Mouse (Mus musculus): Measurements from ENCODE around the gene Vps13a. TPM values are rescaled to one million over a fixed set of nuclear protein-coding genes. Genes with fewer than 3 reads are reported as not detected.
"Not testable (repeated sequence)": the region's sequence is repeated elsewhere in the genome, so short reads cannot be mapped to it uniquely, and the experiment has no call there.

Vps13a gene
- polyA plus RNA-seq, 1 experiment from 2014 or later: 7.4 TPM

DNA sequence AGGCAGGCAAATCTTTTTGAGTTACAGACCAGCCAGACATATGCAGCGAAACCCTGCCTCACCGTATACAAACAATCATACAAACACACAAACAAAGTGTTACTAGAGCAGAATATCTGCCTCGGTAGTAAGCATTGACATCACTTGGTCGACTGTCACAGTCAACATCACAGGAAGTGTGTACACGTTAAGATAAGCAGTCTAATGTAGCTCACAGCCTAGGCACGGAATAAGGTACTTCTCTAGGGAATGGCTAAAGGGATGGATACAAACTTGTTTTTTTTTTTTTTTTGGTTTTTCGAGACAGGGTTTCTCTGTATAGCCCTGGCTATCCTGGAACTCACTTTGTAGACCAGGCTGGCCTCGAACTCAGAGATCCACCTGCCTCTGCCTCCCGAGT lies 23.3 kb downstream of the Vps13a start:
- H3K9ac ChIP-seq; H3K9me3 ChIP-seq (replicated peaks); H3K36me3 ChIP-seq; H3K4me1 ChIP-seq (replicated peaks); H3K27ac ChIP-seq; ATAC-seq (replicated peaks; ENCODE audit: insufficient number of reproducible peaks, insufficient read depth, low FRiP score, low read depth); H3K4me2 ChIP-seq; H3K4me3 ChIP-seq; H3K27me3 ChIP-seq: not testable (repeated sequence)
- WGBS: 80% methylated on average over 9 of the region's 9 CpGs

DNA sequence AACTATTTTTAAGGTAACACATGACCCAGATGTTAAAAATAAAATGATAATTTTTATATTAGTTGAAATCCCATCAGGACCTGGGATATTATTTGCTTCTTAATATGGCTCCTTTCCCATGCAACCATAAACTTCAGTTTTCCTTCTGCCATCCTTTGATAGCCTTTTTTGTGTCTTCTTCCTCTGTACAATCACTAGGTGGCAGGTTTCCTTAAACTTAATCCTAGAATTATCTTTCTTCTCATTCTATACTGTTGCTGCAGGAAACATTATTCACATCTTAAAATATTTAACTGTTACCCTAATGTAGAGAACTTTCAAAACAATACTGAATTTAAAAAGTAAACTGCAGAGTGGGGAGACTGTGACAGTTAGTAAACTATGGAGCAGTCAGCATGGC lies 24.9 kb downstream of the Vps13a start:
- no peak overlapping the region for H3K4me3 ChIP-seq
- H3K9me3 ChIP-seq (replicated peaks): no peaks in the 10 kb centered on the region
- H3K9ac ChIP-seq: no peak overlapping the region
- H3K4me2 ChIP-seq: no peak overlapping the region
- H3K27ac ChIP-seq: no peak overlapping the region
- no peaks in the 10 kb centered on the region for H3K27me3 ChIP-seq
- no peaks in the 10 kb centered on the region for H3K36me3 ChIP-seq
- ATAC-seq (replicated peaks; ENCODE audit: insufficient number of reproducible peaks, insufficient read depth, low FRiP score, low read depth): no peak
- H3K4me1 ChIP-seq (replicated peaks): no peaks in the 10 kb centered on the region

DNA sequence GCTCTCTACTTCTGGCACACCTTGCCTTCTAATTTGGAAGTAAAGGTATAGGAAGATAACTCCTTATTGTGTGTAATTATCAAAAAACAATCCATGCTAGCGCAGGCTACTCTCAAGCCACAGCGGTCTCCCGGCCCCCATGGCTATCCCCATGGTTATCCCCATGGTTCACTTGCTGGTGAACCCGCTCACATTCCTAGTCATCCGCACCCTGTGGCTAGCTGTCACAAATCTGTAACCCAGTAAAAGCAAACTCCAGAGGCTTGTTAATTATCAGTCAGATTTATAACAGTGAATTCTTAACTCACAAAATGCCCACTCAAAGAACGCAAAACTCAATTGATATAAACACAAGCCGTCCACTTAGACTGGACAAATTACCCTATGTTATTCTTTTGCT lies 25.5 kb downstream of the Vps13a start:
- Histone ChIP-seq H3K4me3 (no peak overlapping the region), H3K27ac (no peak overlapping the region), H3K9me3 (replicated peaks) (no peaks in the 10 kb centered on the region), H3K36me3 (no peaks in the 10 kb centered on the region), H3K9ac (no peak overlapping the region), H3K4me1 (replicated peaks) (no peaks in the 10 kb centered on the region), H3K27me3 (no peaks in the 10 kb centered on the region), H3K4me2 (no peak overlapping the region)
- 94% methylated on average over 7 of the region's 7 CpGs for WGBS
- no peak for ATAC-seq (replicated peaks; ENCODE audit: insufficient number of reproducible peaks, insufficient read depth, low FRiP score, low read depth)

DNA sequence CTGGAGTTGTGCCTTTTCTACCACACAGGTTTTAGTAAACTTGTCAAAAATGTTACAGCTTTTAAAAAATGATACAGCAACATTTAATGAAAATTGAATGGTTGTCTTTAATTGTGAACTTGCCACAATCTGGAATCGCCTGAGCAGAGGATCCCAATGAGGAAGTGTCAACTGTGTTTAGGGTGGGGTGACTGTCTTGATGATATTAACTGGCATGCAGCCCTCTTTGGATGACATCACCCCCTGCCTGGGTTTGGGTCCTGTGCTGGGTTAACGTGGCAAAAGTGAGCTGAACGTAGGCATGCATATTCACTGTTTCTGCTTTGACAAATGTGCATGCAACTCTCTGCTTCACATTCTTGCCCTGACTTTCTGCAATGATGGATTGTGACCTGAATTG lies 27.6 kb downstream of the Vps13a start:
- no peak overlapping the region for H3K4me3 ChIP-seq
- H3K9ac ChIP-seq: no peak overlapping the region
- H3K36me3 ChIP-seq: no peaks in the 10 kb centered on the region
- no peaks in the 10 kb centered on the region for H3K9me3 ChIP-seq (replicated peaks)
- no peak for ATAC-seq (replicated peaks; ENCODE audit: insufficient number of reproducible peaks, insufficient read depth, low FRiP score, low read depth)
- WGBS: 67% methylated on average over 3 of the region's 3 CpGs
- H3K27ac ChIP-seq: no peak overlapping the region
- H3K4me2 ChIP-seq: no peak overlapping the region
- no peaks in the 10 kb centered on the region for H3K4me1 ChIP-seq (replicated peaks)
- no peaks in the 10 kb centered on the region for H3K27me3 ChIP-seq

DNA sequence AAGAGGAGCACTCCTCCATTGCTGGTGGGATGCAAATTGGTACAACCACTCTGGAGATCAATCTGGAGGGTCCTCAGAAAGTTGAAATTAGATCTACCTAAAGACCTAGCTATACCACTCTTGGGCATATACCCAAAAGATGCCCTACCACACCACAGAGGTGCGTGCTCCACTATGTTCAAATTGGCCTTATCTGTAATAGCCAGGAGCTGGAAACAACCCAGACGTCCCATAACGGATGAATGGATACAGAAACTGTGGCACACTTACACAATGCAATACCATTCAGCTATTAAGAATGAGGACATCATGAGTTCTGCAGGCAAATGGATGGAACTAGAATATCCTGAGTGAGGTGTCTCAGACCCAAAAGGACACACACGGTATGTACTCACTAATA lies 43.9 kb downstream of the Vps13a start:
- Histone ChIP-seq H3K9ac (no peak overlapping the region), H3K9me3 (replicated peaks) (no peaks in the 10 kb centered on the region), H3K4me3 (no peak overlapping the region), H3K27me3 (no peaks in the 10 kb centered on the region), H3K4me1 (replicated peaks) (no peaks in the 10 kb centered on the region), H3K27ac (no peak overlapping the region), H3K4me2 (no peak overlapping the region), H3K36me3 (no peaks in the 10 kb centered on the region; the same call in 1 of the 2 replicates)
- no peak for ATAC-seq (replicated peaks; ENCODE audit: insufficient number of reproducible peaks, insufficient read depth, low FRiP score, low read depth)
- 85% methylated on average over 4 of the region's 4 CpGs for WGBS

DNA sequence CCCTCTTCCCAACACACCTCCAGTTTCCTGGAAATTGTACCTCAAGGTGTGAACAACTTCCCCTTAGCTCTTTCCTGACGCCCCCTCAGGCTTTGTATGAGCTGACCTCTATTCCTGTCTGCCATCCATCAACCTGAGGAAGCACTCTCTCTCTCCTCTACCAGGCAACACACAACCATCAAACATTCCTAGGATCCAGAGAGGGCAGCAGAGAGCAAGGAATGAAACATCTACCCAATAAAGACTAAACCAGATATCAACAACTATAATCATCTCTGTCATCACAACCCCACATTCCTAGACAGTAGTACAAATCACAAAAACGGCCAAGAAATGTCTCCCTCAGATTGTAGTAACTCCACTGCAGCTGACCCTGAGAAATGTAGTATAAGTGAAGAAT lies 52.0 kb downstream of the Vps13a start:
- Histone ChIP-seq H3K9ac (no peak overlapping the region), H3K27me3 (no peaks in the 10 kb centered on the region), H3K4me1 (replicated peaks) (no peaks in the 10 kb centered on the region), H3K36me3 (no peaks in the 10 kb centered on the region), H3K9me3 (replicated peaks) (no peaks in the 10 kb centered on the region), H3K4me2 (no peak overlapping the region), H3K4me3 (no peak overlapping the region), H3K27ac (no peak overlapping the region)
- WGBS: 29% methylated on average over 2 of the region's 2 CpGs
- no peak for ATAC-seq (replicated peaks; ENCODE audit: insufficient number of reproducible peaks, insufficient read depth, low FRiP score, low read depth)

DNA sequence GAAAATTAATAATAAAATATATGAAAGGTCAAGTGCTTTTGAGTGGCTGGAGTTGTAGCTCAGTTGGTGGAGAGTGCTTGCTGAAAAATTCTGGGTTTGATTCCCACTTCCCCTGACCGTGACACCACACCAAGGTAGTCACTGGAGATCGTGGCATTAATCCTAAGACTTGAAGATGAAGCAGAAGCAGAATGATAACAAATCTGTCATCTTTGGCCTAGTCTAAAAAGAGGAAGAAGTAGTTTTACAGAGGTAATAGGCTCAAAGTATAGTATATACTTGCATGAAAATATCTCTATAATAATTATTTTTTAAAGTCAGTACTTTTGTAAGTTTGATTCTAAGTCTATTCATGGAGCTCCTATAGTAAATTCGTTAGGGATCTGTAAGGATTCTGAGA lies 65.5 kb downstream of the Vps13a start:
- peaks cover 5% of the 10 kb centered on the region; the same call in 1 of the 2 replicates for H3K36me3 ChIP-seq
- WGBS: 87% methylated on average over 3 of the region's 3 CpGs
- no peaks in the 10 kb centered on the region for H3K9me3 ChIP-seq (replicated peaks)
- no peaks in the 10 kb centered on the region for H3K27me3 ChIP-seq
- no peaks in the 10 kb centered on the region for H3K4me1 ChIP-seq (replicated peaks)
- no peak for ATAC-seq (replicated peaks; ENCODE audit: insufficient number of reproducible peaks, insufficient read depth, low FRiP score, low read depth)
- no peak overlapping the region for H3K9ac ChIP-seq
- no peak overlapping the region for H3K27ac ChIP-seq
- no peak overlapping the region for H3K4me2 ChIP-seq
- H3K4me3 ChIP-seq: no peak overlapping the region

DNA sequence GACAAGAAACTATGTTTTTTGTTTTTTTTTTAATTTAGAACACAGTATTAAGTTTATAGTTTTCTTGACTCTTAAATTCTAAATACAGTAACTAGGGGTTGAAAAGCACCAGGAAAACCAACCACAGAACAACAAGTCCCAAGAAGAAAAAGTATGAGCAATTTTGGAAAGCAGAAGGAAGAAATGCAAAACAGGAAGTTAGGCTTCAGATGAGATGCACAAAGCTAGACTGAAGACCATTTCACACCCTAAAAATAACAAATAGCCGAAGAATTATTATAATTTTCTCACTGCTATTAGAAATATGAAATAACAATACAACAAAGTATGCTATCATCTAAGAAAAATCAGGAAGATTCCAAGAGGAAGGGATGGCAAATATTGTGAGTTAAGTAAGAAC lies 78.9 kb downstream of the Vps13a start:
- Histone ChIP-seq H3K36me3 (no peaks in the 10 kb centered on the region), H3K4me2 (no peak overlapping the region), H3K9me3 (replicated peaks) (no peaks in the 10 kb centered on the region), H3K9ac (no peak overlapping the region), H3K4me3 (no peak overlapping the region), H3K27me3 (no peaks in the 10 kb centered on the region), H3K27ac (no peak overlapping the region), H3K4me1 (replicated peaks) (no peaks in the 10 kb centered on the region)
- WGBS: 84% methylated on average over 1 of the region's 1 CpGs
- ATAC-seq (replicated peaks; ENCODE audit: insufficient number of reproducible peaks, insufficient read depth, low FRiP score, low read depth): no peak

DNA sequence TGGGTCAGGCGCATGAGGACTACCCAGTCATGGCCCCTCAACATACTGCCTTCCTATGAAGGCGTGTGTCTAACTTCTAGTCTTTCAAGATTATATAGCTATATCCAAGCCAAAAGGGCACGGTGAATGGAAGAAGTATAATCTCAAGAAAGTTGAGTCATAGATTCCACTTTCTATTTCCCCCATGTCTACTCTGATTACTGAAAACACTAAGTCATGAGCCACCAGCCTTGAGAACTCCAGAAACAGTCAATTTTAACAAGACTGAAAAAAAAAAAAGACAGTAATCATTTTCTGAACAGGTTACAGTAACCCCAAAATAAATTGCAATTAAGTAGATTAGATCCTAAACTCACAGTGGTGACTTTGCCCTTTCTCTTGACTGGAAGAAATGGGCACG lies 95.8 kb downstream of the Vps13a start:
- Histone ChIP-seq H3K9me3 (replicated peaks) (no peaks in the 10 kb centered on the region), H3K36me3 (peaks cover 3% of the 10 kb centered on the region; the same call in 1 of the 2 replicates), H3K27me3 (no peaks in the 10 kb centered on the region), H3K4me2 (no peak overlapping the region), H3K27ac (no peak overlapping the region), H3K4me1 (replicated peaks) (no peaks in the 10 kb centered on the region), H3K4me3 (no peak overlapping the region), H3K9ac (no peak overlapping the region)
- 88% methylated on average over 4 of the region's 4 CpGs for WGBS
- ATAC-seq (replicated peaks; ENCODE audit: insufficient number of reproducible peaks, insufficient read depth, low FRiP score, low read depth): no peak

DNA sequence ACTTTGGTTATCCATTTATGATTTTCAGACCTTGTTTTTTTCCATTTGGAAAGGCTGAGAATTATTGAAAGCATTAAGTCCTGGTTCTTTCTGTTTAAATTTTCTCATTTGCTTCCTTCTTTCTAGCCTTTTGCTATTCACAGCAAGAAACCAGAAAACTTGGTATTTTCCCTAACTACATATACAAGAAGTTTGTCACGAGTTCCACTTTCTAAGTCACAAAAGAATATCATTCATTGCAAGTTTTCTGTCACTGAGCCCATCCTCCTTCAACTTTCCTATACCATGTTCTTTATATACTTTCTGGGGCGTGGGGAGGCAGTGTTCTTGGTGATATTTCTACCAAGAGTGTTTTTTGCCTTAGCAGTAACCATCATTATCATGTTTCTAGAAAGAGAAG lies 96.5 kb downstream of the Vps13a start:
- no peaks in the 10 kb centered on the region for H3K4me1 ChIP-seq (replicated peaks)
- peaks cover 3% of the 10 kb centered on the region; the same call in 1 of the 2 replicates for H3K36me3 ChIP-seq
- 81% methylated on average over 2 of the region's 2 CpGs for WGBS
- no peaks in the 10 kb centered on the region for H3K27me3 ChIP-seq
- H3K4me3 ChIP-seq: no peak overlapping the region
- no peak overlapping the region for H3K27ac ChIP-seq
- H3K9me3 ChIP-seq (replicated peaks): no peaks in the 10 kb centered on the region
- H3K4me2 ChIP-seq: no peak overlapping the region
- ATAC-seq (replicated peaks; ENCODE audit: insufficient number of reproducible peaks, insufficient read depth, low FRiP score, low read depth): no peak
- no peak overlapping the region for H3K9ac ChIP-seq

DNA sequence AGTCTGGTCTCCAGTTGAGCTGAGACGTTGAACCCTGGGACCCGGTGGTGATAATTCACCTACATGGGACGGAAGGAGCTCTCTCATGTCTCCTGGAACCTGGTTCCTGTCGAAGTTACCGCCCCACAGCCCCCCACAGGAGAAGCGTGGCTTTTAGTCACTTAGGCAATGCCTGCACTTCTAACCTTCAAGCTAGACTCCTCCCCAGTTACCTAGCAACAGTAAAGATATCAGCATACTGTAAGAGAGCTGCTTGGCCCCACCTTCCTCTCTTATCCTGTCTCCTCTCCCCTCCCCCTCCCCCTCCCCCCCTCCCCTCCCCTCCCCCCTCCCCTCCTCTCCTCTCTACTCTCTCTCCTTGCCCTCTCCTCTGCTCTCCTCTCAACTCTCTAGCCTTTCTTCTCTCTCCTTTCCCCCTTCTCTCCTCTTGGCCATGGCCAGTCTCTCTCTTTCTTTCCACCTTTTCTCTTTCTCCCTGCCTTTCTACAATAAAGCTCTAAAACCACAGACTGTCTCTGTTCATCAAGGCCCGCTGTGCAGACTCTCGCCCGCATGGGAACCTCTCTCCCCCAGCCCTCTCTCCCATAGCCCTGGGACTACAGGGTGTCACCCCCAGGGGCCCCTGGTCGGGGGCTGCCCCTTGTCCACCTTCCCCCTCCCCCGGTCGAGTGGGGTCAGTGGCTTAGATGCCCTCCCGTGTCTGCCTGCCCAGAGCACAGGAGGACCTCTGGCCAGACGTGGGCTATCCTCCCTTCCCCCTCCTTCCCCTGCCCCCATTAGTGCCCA lies 154.9 kb downstream of the Vps13a start:
- Histone ChIP-seq H3K36me3 (no peaks in the 10 kb centered on the region), H3K9me3 (replicated peaks) (no peaks in the 10 kb centered on the region), H3K27me3 (no peaks in the 10 kb centered on the region), H3K27ac (no peak overlapping the region), H3K4me2 (peak overlapping the region; percentile 23; the same call in 1 of the 2 replicates), H3K9ac (no peak overlapping the region), H3K4me1 (replicated peaks) (peaks cover 4% of the 10 kb centered on the region), H3K4me3 (no peak overlapping the region)
- ATAC-seq (replicated peaks; ENCODE audit: insufficient number of reproducible peaks, insufficient read depth, low FRiP score, low read depth): no peak; the same call in 1 of the 2 replicates
- 19% methylated on average over 14 of the region's 14 CpGs for WGBS

DNA sequence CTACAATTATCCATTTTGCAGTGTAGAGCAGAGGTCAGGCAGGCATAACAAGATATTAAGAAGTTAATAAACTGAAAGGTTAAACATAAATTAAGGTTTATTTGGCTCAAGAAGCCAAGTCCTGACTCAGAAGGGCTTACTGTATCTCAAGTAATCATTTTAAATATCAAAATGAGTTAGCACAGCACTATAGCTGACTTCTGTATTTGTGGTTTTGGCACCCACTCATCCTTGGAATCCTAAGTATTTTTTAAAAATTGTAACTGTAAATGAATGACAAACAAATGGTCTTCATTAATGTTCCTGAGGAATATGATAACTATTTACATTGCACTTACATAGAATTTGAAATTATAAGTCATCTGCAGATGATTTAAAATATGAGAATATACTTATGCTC lies 155.7 kb downstream of the Vps13a start:
- Histone ChIP-seq H3K9ac (no peak overlapping the region), H3K27ac (no peak overlapping the region), H3K4me3 (no peak overlapping the region), H3K9me3 (replicated peaks) (no peaks in the 10 kb centered on the region), H3K4me1 (replicated peaks) (peaks cover 4% of the 10 kb centered on the region), H3K36me3 (no peaks in the 10 kb centered on the region), H3K27me3 (no peaks in the 10 kb centered on the region), H3K4me2 (no peak overlapping the region)
- no peak for ATAC-seq (replicated peaks; ENCODE audit: insufficient number of reproducible peaks, insufficient read depth, low FRiP score, low read depth)
